Mouse (Mus musculus) liver, postnatal 0 days (tissue): ENCODE measurements around the gene Clmn.

Experiments used
- CTCF ChIP-seq: sonication (generic); IDR thresholded peaks from 2 replicates; pipeline ENCODE4 v1.5.1; 2016; ENCODE audit warnings: antibody characterized with exemption, low read depth
- EP300 ChIP-seq: IDR thresholded peaks from 2 replicates; pipeline ENCODE4 v1.6.1; 2016; ENCODE audit warnings: antibody characterized with exemption, low read depth, mild to moderate bottlenecking

DNA sequence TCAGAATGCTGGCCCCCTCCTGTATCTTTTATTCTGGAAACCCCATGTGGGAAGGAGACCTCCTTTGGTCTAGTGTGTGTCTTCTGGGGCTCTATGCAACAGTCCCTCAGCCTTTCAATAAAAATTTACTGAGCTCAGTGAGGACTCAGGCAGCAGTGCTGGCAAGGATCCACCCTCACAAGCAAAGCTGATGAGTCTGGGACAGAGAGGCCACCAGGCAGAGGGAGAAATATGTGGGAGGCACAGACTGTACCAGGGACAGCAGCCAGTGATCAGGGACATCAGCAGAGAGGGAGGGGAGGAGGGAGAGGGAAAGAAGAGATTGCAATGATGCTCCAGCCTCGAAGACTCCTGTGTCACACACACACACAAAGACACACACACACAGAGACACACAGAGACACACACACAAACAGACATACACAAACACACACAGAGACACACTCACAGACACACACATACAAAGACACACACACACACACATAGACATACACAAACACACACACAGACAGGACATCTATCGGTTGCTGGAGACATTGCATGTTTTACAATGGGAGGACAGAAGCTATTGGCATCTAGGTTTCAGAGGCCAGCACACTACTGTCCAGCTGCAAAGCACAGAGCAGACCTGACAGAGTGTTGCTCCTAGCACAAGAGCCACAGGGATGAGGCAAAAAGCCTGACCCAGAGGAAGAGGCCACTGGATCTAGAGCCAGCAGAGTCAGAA, 27.6 kb downstream of the Clmn start:
- no peak for TF ChIP-seq EP300
- peak; percentile 17; the same call in 1 of the 2 replicates for TF ChIP-seq CTCF
